Mouse (Mus musculus) lung, embryonic 16.5 days (tissue): Measurements from ENCODE around the gene Fermt3. TPM values are rescaled to one million over a fixed set of nuclear protein-coding genes. Genes with fewer than 3 reads are reported as not detected.

Experiments used
- ATAC-seq: fragments of 200-750 bp; cut with Nextera tagmentation; 2 replicates; pipeline ENCODE4 v1.8.0; 2017; ENCODE audit warnings: low read depth, mild to moderate bottlenecking, moderate library complexity
- H3K27ac ChIP-seq: fragments of 300-500 bp; sonication (generic); 2 replicates; pipeline ENCODE4 v1.5.1; 2014; ENCODE audit warnings: mild to moderate bottlenecking, control low read depth, low read length
- H3K27me3 ChIP-seq: fragments of 300-500 bp; sonication (generic); 2 replicates; pipeline ENCODE4 v1.6.1; 2014; ENCODE audit warnings: low read depth, low read length, mixed read lengths; ENCODE audit not compliant: control insufficient read depth, insufficient read depth
- H3K36me3 ChIP-seq: fragments of 300-500 bp; sonication (generic); 2 replicates; pipeline ENCODE4 v1.6.1; 2014; ENCODE audit warnings: low read length; ENCODE audit not compliant: control insufficient read depth, insufficient read depth
- H3K4me1 ChIP-seq: fragments of 300-500 bp; sonication (generic); replicated peaks from 2 replicates; pipeline ENCODE4 v1.6.1; 2014; ENCODE audit warnings: low read length, mixed read lengths; ENCODE audit not compliant: control insufficient read depth, insufficient read depth
- H3K4me2 ChIP-seq: fragments of 300-500 bp; sonication (generic); 2 replicates; pipeline ENCODE4 v1.6.1; 2014; ENCODE audit warnings: low read depth, low read length, control low read depth
- H3K4me3 ChIP-seq: fragments of 300-500 bp; sonication (generic); 2 replicates; pipeline ENCODE4 v1.5.1; 2014; ENCODE audit warnings: mild to moderate bottlenecking, low read length, control low read depth
- H3K9ac ChIP-seq: fragments of 300-500 bp; sonication (generic); 2 replicates; pipeline ENCODE4 v1.6.1; 2014; ENCODE audit warnings: low read length, control low read depth
- H3K9me3 ChIP-seq: fragments of 300-500 bp; sonication (generic); 2 replicates; pipeline ENCODE4 v1.6.1; 2016; ENCODE audit warnings: low read length; ENCODE audit not compliant: control insufficient read depth
- WGBS: fragments of 180-500 bp; shearing (Covaris S2); extraction: QIAGEN DNeasy Blood & Tissue Kit; methylation state at CpG from one replicate; pipeline ENCODE4 v1.1.7; 2014; 5-methylcytosine and 5-hydroxymethylcytosine counted together
- polyA plus RNA-seq: library from polyadenylated mRNA; unstranded; fragments of >200 nt; fragmentation: Nextera tagmentation; extraction: Ambion mirVana; gene quantifications from 2 replicates; pipeline ENCODE4 v1.2.1, GENCODE M21; 2015

Gene Fermt3
- polyA plus RNA-seq, 1 experiment from 2014 or later, result 11.1 TPM

DNA sequence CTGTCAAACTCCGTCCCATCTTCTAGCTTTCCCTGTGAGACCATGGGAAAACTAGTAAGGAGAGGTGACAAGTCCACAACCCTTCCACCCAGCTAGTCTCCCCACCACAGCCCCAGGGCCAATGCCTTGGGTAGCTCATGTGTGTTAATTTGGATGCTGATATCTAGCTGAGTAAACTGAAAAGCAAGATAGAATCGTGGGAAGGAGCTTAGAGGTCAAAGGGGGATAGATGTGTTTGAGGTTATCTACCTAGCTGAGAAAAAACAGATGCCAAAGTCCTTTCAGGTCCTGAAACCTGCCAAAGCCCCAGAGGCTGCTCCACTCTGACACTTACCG, 40.7 kb downstream of the Fermt3 start:
- H3K9me3 ChIP-seq, result no peaks in the 10 kb centered on the region
- H3K27ac ChIP-seq, result no peak overlapping the region
- peaks cover 7% of the 10 kb centered on the region for H3K36me3 ChIP-seq
- H3K4me1 ChIP-seq, result peaks cover 39% of the 10 kb centered on the region
- peak overlapping the region; percentile 74; the same call in 1 of the 2 replicates for H3K9ac ChIP-seq
- H3K27me3 ChIP-seq, result no peaks in the 10 kb centered on the region
- ATAC-seq, result no peak
- WGBS, result 34% methylated on average over 3 of the region's 3 CpGs
- H3K4me3 ChIP-seq, result peak overlapping the region; percentile 65
- peak overlapping the region; percentile 56 for H3K4me2 ChIP-seq

DNA sequence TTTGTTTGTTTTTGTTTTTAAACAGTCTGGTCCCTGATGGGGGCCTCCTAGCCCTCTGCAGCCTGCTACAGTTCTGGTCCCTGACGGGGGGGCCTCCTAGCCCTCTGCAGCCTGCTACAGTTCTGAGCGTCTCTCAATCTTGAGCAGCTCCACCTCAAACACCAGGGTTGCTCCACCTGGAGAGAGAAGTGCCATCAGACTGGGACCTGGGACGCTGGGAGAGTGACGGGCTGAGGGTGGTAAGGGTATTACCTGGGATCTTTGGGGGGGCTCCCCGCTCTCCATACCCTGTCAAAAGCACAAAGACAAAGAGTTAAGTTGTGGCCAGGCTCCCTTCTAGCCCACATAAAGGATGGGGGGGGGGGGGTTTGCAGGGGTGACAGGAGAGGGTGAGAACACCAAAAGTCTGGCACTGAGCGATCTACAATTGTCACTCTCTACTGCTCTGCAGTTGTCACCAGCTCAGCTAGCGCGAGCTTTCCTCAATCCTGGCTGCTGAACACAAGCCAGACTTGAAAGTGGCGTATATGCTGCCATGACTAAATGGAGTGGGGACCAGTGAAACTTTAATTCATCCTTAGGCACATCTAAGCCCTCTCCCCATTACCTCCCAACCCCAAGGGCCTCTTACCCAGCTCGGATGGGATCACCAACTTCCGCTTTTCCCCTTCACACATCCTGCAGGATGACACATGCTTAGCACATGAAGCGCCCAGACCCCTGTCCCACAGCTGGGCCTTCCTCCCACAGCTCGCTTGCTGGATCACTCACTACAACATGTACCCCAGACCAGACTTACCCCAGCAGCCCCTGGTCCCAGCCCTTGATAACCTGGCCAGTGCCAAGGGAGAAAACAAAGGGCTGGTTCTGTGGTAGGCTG, 41.3 kb downstream of the Fermt3 start:
- Histone ChIP-seq H3K36me3 (peaks cover 7% of the 10 kb centered on the region), H3K4me2 (peak overlapping the region; percentile 56), H3K27me3 (no peaks in the 10 kb centered on the region), H3K9ac (peak overlapping the region; percentile 46; the same call in 1 of the 2 replicates), H3K27ac (no peak overlapping the region), H3K9me3 (no peaks in the 10 kb centered on the region), H3K4me1 (peaks cover 39% of the 10 kb centered on the region), H3K4me3 (no peak overlapping the region; the same call in 1 of the 2 replicates)
- WGBS, result 72% methylated on average over 13 of the region's 13 CpGs
- ATAC-seq, result no peak

DNA sequence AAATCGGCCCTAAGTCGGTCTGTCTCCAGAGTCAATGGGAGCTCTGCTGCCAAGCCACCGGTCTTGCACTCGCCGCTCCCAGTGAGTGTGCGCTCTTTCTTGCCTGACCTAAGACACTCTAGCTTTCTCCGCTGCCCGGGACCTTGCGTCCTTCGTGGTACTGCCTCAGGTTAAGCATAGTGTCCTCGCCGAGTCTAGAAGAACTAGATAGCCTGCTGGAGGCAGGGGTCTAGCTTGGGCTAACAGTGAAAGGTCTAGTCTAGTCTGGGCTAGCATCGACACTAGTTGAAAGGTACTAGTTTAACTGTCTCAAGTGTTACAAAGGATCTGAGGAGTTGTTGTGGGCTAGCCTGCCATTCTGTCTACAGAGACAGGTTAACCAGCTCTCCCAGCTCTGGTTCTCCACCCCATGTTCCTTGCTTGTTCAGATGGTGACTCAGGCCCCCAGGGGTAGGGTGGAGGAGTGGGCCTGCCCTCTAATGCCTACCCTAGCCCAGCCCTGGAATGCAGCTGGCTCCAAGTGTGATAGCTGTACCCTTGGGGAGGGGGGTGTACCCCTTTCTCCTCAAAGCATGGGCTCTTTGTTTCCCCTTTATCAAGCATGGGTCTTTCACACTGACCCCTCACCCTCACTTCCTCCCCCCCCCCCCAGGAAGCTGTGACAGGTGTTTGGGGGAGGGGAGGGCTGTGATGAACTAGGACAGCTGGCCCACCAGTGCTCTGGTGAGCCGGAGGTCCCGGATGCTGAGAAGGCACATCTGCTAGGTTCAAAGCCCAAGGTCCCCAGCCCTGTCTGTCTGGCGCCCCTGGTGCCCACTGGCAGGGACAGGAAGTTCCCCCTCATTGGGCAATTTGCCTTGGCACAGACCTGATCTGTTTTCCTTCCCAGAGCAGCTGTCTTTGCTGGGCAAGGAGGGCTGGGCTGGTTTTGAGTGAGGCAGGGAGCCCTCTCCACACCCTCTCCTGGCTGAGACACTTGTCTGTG, 43.4 kb downstream of the Fermt3 start, which contains the start of gene Plcb3:
TSS of gene Plcb3 (minus strand) at position 934 of the 985 bp plus-strand sequence.
- peaks cover 33% of the 10 kb centered on the region for H3K4me1 ChIP-seq
- 0% methylated on average over 16 of the region's 16 CpGs for WGBS
- H3K9me3 ChIP-seq, result no peaks in the 10 kb centered on the region
- ATAC-seq, result no peak
- H3K4me2 ChIP-seq, result peak within 1 kb of the TSS; percentile 90
- H3K4me3 ChIP-seq, result peak within 1 kb of the TSS; percentile 73
- no peaks in the 10 kb centered on the region for H3K27me3 ChIP-seq
- H3K27ac ChIP-seq, result peak within 1 kb of the TSS; percentile 92
- peaks cover 7% of the 10 kb centered on the region for H3K36me3 ChIP-seq
- peak within 1 kb of the TSS; percentile 78 for H3K9ac ChIP-seq

DNA sequence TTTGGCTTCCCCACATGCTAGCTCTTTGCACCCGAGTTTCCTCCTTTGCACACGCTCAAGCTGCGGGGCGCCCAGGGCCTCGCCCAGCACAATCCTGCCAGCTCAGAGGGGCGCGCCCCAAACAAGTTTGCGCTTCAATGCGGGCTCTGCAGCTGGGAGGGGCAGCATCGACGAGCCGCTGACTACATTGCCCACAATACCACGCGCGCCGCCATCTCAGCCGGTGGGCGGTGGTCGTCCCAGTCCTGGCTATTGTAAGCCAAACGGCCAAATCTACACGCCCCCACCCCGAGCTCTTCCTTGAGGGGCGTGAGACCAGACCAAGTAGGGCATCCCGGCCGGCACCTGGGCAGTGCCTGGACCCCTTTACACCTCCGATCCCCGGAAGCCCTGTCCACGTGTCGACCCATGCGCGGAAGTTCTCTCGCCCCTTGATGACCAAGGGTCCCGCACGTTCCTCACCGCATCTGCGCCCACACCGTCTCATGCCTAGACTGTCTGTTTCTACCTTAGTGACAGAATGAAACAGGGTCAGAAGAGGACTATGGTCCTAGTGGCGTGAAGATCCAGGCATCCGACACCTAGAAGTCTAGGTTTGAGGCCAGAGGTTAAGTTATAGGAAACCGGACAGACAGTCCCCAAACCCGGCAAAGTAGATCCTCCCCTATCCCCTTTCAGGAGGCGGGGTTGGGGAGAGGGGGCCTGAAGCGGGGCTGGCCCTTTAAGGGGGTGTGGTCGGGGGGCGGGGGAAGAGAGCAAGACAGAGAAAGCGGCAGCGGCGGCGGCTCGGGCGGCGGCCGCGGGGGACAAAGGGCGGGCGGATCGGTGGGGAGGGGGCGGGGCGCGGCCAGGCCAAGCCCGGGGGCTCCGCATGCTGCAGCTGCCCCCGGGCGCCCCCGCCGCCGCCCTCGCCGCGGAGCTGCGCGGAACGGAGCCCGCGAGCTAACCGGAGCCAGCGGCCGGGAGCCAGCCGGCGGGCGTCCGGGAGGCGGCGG, 44.8 kb downstream of the Fermt3 start, which contains the start of gene Ppp1r14b:
TSS of gene Ppp1r14b (plus strand) at position 758 of the 995 bp plus-strand sequence.
- peak; percentile 74 for ATAC-seq
- peak within 1 kb of the TSS; percentile 90 for H3K4me2 ChIP-seq
- peak within 1 kb of the TSS; percentile 92 for H3K27ac ChIP-seq
- peaks cover 45% of the 10 kb centered on the region for H3K4me1 ChIP-seq
- H3K9me3 ChIP-seq, result no peaks in the 10 kb centered on the region
- 1% methylated on average over 52 of the region's 84 CpGs for WGBS
- peak within 1 kb of the TSS; percentile 78 for H3K9ac ChIP-seq
- peak within 1 kb of the TSS; percentile 73 for H3K4me3 ChIP-seq
- no peaks in the 10 kb centered on the region for H3K27me3 ChIP-seq
- H3K36me3 ChIP-seq, result peaks cover 7% of the 10 kb centered on the region

GRCm38 (mm10) chr19:6973581-6974190, 45.6 kb downstream of the Fermt3 start:
- Histone ChIP-seq H3K27ac (peak overlapping the region; percentile 34; the same call in 1 of the 2 replicates), H3K4me3 (peak overlapping the region; percentile 73), H3K27me3 (no peaks in the 10 kb centered on the region), H3K4me1 (peaks cover 40% of the 10 kb centered on the region), H3K9me3 (no peaks in the 10 kb centered on the region), H3K9ac (peak overlapping the region; percentile 78), H3K4me2 (peak overlapping the region; percentile 90), H3K36me3 (peaks cover 7% of the 10 kb centered on the region)
- 29% methylated on average over 12 of the region's 12 CpGs for WGBS
- no peak for ATAC-seq

DNA sequence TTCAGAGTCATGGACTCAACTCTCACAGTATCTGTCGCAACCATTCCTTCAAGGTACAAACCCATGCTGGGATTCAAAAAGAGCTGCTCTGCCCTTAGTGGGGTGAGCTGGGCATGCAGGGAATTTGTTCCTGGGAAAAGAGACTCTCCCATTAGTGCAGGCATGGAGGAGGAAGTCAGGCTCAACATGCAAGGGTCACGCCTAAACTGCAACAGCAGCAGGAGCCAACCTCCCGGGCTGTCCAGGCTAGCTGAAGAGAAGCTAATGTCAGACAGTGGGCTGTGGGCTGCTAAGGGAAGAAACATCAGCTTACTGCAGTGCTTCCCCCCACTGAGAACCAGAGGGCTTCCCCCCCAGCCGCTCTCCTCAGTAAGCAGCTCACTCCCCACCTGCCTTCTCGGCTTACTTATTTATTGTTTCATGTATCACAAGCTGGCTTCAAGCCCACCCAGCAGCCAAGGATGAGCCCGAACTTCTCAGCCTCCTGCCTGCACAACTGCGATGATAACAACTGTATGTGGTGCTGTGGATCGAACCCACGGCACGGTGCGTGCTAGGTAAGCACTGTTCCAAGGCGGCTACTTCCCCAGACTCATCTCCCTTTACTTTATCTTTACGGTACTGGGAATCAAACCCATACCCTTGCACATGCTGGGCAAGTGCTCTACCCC, 46.9 kb downstream of the Fermt3 start:
- Histone ChIP-seq H3K4me1 (peaks cover 39% of the 10 kb centered on the region), H3K36me3 (peaks cover 2% of the 10 kb centered on the region), H3K9me3 (no peaks in the 10 kb centered on the region), H3K27ac (no peak overlapping the region), H3K9ac (no peak overlapping the region), H3K27me3 (no peaks in the 10 kb centered on the region), H3K4me3 (no peak overlapping the region), H3K4me2 (no peak overlapping the region)
- no peak for ATAC-seq
- WGBS, result 76% methylated on average over 13 of the region's 13 CpGs

GRCm38 (mm10) chr19:6971644-6972043, 47.6 kb downstream of the Fermt3 start:
- Histone ChIP-seq H3K27ac (no peak overlapping the region), H3K9me3 (no peaks in the 10 kb centered on the region), H3K4me2 (no peak overlapping the region), H3K9ac (no peak overlapping the region), H3K27me3 (no peaks in the 10 kb centered on the region), H3K36me3 (no peaks in the 10 kb centered on the region), H3K4me3 (no peak overlapping the region), H3K4me1 (peaks cover 34% of the 10 kb centered on the region)
- 33% methylated on average over 6 of the region's 6 CpGs for WGBS
- ATAC-seq, result no peak
